Mouse (Mus musculus) stomach, embryonic 15.5 days (tissue): ENCODE results near the gene Myl3. TPM values are rescaled to one million over a fixed set of nuclear protein-coding genes. Genes with fewer than 3 reads are reported as not detected.

Experiments used
- ATAC-seq: fragments of 200-750 bp; cut with Nextera tagmentation; 2 replicates; pipeline ENCODE4 v1.8.0; 2017; ENCODE audit warnings: low read depth, moderate number of reproducible peaks, moderate TSS enrichment; ENCODE audit not compliant: insufficient read depth, low FRiP score
- H3K27ac ChIP-seq: fragments of 300-500 bp; sonication (generic); 2 replicates; pipeline ENCODE4 v1.5.1; 2015; ENCODE audit warnings: mild to moderate bottlenecking, inconsistent platforms
- H3K27me3 ChIP-seq: fragments of 300-500 bp; sonication (generic); replicated peaks from 2 replicates; pipeline ENCODE4 v1.6.1; 2015; ENCODE audit warnings: inconsistent platforms
- H3K36me3 ChIP-seq: fragments of 300-500 bp; sonication (generic); 2 replicates; pipeline ENCODE4 v1.6.1; 2015; ENCODE audit warnings: inconsistent platforms
- H3K4me1 ChIP-seq: fragments of 300-500 bp; sonication (generic); 2 replicates; pipeline ENCODE4 v1.6.1; 2015; ENCODE audit warnings: inconsistent platforms
- H3K4me2 ChIP-seq: fragments of 300-500 bp; sonication (generic); 2 replicates; pipeline ENCODE4 v1.6.1; 2015; ENCODE audit warnings: mild to moderate bottlenecking, inconsistent platforms
- H3K4me3 ChIP-seq: fragments of 300-500 bp; sonication (generic); replicated peaks from 2 replicates; pipeline ENCODE4 v1.5.1; 2015; ENCODE audit warnings: inconsistent platforms
- H3K9ac ChIP-seq: fragments of 300-500 bp; sonication (generic); 2 replicates; pipeline ENCODE4 v1.6.1; 2015; ENCODE audit warnings: inconsistent platforms
- H3K9me3 ChIP-seq: fragments of 300-500 bp; sonication (generic); 2 replicates; pipeline ENCODE4 v1.6.1; 2016; ENCODE audit warnings: inconsistent platforms
- WGBS: fragments of 180-500 bp; shearing (Covaris S2); methylation state at CpG from one replicate; pipeline ENCODE4 v1.1.7; 2015; 5-methylcytosine and 5-hydroxymethylcytosine counted together
- polyA plus RNA-seq: library from polyadenylated mRNA; unstranded; fragments of >200 nt; fragmentation: Nextera tagmentation; extraction: Ambion mirVana; gene quantifications from 2 replicates; pipeline ENCODE4 v1.2.1, GENCODE M21; 2015

Gene Myl3
- polyA plus RNA-seq, result 2.6 and 2.7 TPM in 2 replicates

DNA sequence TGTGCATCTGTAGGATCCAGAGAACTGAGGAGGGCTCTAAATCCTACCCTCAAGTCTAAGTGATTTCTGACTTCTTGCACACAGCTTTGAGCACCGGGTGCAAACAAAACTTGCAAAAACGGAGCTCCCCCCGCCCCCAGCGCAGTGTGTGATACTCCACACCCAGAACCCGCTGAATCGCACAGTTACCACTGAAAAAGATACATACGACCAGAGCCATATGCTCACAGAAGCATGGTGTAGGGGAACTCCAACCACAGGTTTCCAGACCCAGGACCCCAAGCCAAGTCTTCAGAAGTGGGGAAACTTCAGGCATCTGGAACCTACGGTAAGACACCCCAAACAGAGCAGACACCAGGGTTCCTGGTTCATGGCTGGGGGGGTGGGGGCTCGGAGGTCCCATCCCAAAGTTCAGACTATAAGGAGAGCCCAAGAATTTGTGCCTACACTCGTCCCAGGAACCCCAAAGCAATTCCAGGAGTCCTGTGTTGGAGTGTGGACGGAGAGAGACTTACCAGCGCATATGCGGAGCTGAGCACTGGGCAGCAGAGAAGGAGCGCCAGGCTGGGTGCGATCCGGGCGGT, at the start of gene Myl3:
TSS of gene Myl3 (plus strand) at position 151 of the 584 bp plus-strand sequence.
- Histone ChIP-seq H3K4me1 (0 out of 2 replicates have a peak, but pooled peaks cover 21% of the 10 kb centered on the region), H3K36me3 (no peaks in the 10 kb centered on the region; the same call in 1 of the 2 replicates), H3K4me3 (peak within 1 kb of the TSS; percentile 64), H3K9me3 (no peaks in the 10 kb centered on the region), H3K9ac (peak within 1 kb of the TSS; percentile 58), H3K27ac (peak within 1 kb of the TSS; percentile 73), H3K27me3 (peaks cover 45% of the 10 kb centered on the region), H3K4me2 (peak within 1 kb of the TSS; percentile 92)
- 3% methylated on average over 17 of the region's 17 CpGs for WGBS
- no peak for ATAC-seq

GRCm38 (mm10) chr9:110695165-110695755, 46.4 kb upstream of the Myl3 start:
- H3K36me3 ChIP-seq, result peaks cover 18% of the 10 kb centered on the region
- H3K27me3 ChIP-seq, result no peaks in the 10 kb centered on the region
- H3K4me3 ChIP-seq, result no peak overlapping the region
- no peak overlapping the region for H3K27ac ChIP-seq
- no peaks in the 10 kb centered on the region for H3K9me3 ChIP-seq
- H3K4me1 ChIP-seq, result no peaks in the 10 kb centered on the region
- H3K4me2 ChIP-seq, result no peak overlapping the region
- WGBS, result 81% methylated on average over 4 of the region's 4 CpGs
- ATAC-seq, result no peak
- no peak overlapping the region for H3K9ac ChIP-seq

DNA sequence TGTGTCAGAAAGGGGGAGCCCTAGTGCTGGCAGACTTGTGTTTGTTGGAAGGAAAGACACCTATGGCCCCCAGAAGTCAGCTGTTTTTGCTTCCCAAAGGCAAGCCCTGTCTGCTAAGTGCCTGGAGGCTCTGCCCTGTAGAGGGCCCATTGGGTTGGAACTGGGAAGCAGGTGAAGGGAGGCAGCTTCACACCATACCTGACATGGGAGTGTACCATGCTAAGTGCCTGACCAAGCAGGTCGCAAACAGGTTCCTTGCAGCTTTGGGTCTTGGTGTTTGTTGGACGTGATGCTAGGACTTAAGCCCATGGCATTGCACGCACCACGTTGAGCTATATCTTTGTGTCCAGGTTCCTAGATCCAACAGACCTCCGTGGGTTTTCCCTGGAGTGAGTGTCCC, 45.2 kb upstream of the Myl3 start:
- Histone ChIP-seq H3K9ac (no peak overlapping the region), H3K27me3 (no peaks in the 10 kb centered on the region), H3K4me2 (no peak overlapping the region), H3K9me3 (no peaks in the 10 kb centered on the region), H3K36me3 (peaks cover 24% of the 10 kb centered on the region), H3K4me1 (no peaks in the 10 kb centered on the region), H3K4me3 (no peak overlapping the region), H3K27ac (peak overlapping the region; percentile 48; the same call in 1 of the 2 replicates)
- WGBS, result 94% methylated on average over 5 of the region's 5 CpGs
- no peak for ATAC-seq

GRCm38 (mm10) chr9:110697465-110697864, 44.2 kb upstream of the Myl3 start:
- Histone ChIP-seq H3K4me3 (no peak overlapping the region), H3K4me2 (no peak overlapping the region), H3K27me3 (no peaks in the 10 kb centered on the region), H3K9ac (no peak overlapping the region), H3K4me1 (no peaks in the 10 kb centered on the region), H3K27ac (no peak overlapping the region), H3K36me3 (peaks cover 24% of the 10 kb centered on the region), H3K9me3 (no peaks in the 10 kb centered on the region)
- ATAC-seq, result no peak
- 70% methylated on average over 3 of the region's 3 CpGs for WGBS

DNA sequence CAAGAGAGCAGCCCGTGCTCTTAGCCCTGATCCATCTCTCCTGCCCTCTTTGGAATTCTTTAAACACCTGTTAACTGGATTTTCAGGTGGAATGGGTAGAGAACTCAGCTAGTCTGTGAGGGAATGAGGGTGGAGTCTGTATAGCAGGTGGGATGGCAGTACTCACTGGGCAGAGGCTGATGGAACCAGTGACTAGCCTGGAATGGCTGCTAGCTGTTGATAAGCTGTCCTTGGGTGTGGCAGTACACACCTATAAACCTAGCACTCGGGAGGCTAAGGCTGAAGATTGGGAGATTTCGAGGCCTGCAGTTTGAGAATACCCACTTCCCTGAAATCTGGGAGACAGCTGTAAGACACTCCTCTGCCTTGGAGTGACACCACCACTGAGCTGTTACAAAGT, 42.1 kb upstream of the Myl3 start:
- Histone ChIP-seq H3K9ac (no peak overlapping the region), H3K27ac (no peak overlapping the region; the same call in 1 of the 2 replicates), H3K4me3 (no peak overlapping the region), H3K27me3 (no peaks in the 10 kb centered on the region), H3K9me3 (no peaks in the 10 kb centered on the region), H3K4me1 (no peaks in the 10 kb centered on the region), H3K4me2 (no peak overlapping the region), H3K36me3 (peaks cover 13% of the 10 kb centered on the region)
- ATAC-seq, result peak; percentile 70; the same call in 1 of the 2 replicates
- 69% methylated on average over 3 of the region's 3 CpGs for WGBS

- no peak for ATAC-seq
- no peaks in the 10 kb centered on the region for H3K27me3 ChIP-seq
- H3K9ac ChIP-seq, result no peak overlapping the region
- H3K9me3 ChIP-seq, result no peaks in the 10 kb centered on the region
- no peaks in the 10 kb centered on the region for H3K4me1 ChIP-seq
- H3K4me3 ChIP-seq, result no peak overlapping the region
- no peak overlapping the region for H3K27ac ChIP-seq
- peaks cover 10% of the 10 kb centered on the region for H3K36me3 ChIP-seq
- 78% methylated on average over 12 of the region's 12 CpGs for WGBS
- no peak overlapping the region for H3K4me2 ChIP-seq
Measured at GRCm38 (mm10) chr9:110701114-110702032, 40.3 kb upstream of the Myl3 start.

- Histone ChIP-seq H3K4me2 (no peak overlapping the region), H3K9ac (no peak overlapping the region), H3K9me3 (no peaks in the 10 kb centered on the region), H3K4me3 (no peak overlapping the region), H3K4me1 (no peaks in the 10 kb centered on the region), H3K36me3 (peaks cover 10% of the 10 kb centered on the region), H3K27me3 (no peaks in the 10 kb centered on the region), H3K27ac (peak overlapping the region; percentile 37)
- no peak for ATAC-seq
- WGBS, result 63% methylated on average over 1 of the region's 1 CpGs
Measured at GRCm38 (mm10) chr9:110702848-110703247, 38.8 kb upstream of the Myl3 start.

DNA sequence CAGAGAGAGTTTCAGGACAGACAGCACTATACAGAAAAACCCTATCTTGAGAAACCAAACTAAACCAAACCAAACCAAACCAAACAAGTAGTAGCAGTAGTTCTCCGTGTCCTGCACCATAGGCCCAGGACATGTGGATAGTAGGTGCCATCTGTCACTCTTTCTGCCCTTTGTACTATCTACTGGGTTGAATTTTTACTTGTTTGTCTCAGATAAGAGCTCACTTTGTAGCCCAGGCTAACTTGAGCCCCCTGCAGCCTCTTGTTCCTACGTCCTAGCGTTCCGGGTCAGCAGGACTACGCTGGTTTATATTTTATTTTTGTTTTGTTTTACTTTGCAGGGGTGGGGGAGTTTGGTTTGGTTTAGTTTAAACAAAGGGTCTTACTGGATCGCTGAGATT, 37.7 kb upstream of the Myl3 start:
- 78% methylated on average over 6 of the region's 6 CpGs for WGBS
- no peak overlapping the region for H3K4me3 ChIP-seq
- no peaks in the 10 kb centered on the region for H3K9me3 ChIP-seq
- H3K27me3 ChIP-seq, result no peaks in the 10 kb centered on the region
- H3K9ac ChIP-seq, result no peak overlapping the region
- H3K36me3 ChIP-seq, result peaks cover 13% of the 10 kb centered on the region
- H3K4me1 ChIP-seq, result no peaks in the 10 kb centered on the region
- no peak for ATAC-seq
- no peak overlapping the region for H3K27ac ChIP-seq
- no peak overlapping the region for H3K4me2 ChIP-seq

DNA sequence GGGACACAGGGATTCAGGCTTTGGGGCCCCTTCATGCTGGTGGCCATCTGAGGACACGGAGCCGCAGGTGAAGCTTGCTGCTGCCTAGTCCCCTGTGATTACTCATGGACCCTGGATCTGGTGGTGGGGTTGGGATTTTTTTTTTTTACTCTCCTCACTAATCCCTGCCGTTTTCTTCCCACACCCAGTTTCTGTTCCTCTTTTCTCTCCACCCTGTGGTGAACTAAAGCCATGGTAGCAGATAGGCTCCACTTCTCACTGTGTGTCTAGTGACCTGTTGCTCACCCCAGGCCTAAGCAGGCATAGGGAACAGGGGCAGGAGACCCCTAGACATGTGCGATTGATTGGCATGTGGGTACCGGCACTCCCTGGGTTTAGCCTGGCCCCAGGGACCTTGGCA, 34.9 kb upstream of the Myl3 start:
- Histone ChIP-seq H3K36me3 (peaks cover 10% of the 10 kb centered on the region; the same call in 1 of the 2 replicates), H3K9me3 (no peaks in the 10 kb centered on the region), H3K4me1 (peaks cover 11% of the 10 kb centered on the region; the same call in 1 of the 2 replicates), H3K27ac (no peak overlapping the region), H3K27me3 (no peaks in the 10 kb centered on the region), H3K9ac (no peak overlapping the region), H3K4me2 (no peak overlapping the region), H3K4me3 (no peak overlapping the region)
- no peak for ATAC-seq
- WGBS, result 77% methylated on average over 5 of the region's 5 CpGs

DNA sequence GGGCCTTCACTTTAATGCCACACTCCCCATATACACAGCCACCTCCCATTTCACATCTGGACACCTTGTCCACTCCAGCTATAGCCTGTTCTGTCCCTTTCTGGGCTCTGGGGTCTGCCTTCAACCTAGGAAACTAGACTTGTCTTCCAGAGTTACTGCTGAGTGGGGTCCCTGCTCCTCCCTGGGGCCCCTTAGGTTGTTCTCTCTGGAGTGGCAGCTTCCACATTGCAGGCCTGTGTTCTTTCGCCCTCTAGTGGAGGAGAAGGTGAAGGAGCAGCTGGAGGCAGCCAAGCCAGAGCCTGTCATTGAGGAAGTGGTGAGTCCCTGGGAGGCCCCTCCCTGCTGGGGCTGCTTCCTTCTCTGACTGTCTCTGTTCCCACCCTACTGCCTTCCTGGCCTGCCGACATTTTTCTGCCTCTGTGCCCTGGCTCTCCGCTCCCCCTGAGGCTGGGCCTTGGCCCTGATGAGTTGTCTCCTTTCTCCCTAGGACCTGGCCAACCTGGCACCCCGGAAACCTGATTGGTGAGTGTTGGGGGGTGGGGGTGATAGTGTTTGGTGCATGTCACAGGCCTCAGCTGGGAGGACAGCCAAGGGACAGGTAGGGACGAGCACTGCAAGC, 31.9 kb upstream of the Myl3 start:
- peaks cover 11% of the 10 kb centered on the region; the same call in 1 of the 2 replicates for H3K4me1 ChIP-seq
- peak; percentile 76 for ATAC-seq
- H3K4me3 ChIP-seq, result peak overlapping the region; percentile 28; the same call in 1 of the 2 replicates
- H3K4me2 ChIP-seq, result peak overlapping the region; percentile 44
- H3K27ac ChIP-seq, result peak overlapping the region; percentile 23; the same call in 1 of the 2 replicates
- H3K36me3 ChIP-seq, result peaks cover 16% of the 10 kb centered on the region; the same call in 1 of the 2 replicates
- H3K27me3 ChIP-seq, result no peaks in the 10 kb centered on the region
- no peak overlapping the region for H3K9ac ChIP-seq
- H3K9me3 ChIP-seq, result no peaks in the 10 kb centered on the region
- WGBS, result 38% methylated on average over 5 of the region's 5 CpGs

DNA sequence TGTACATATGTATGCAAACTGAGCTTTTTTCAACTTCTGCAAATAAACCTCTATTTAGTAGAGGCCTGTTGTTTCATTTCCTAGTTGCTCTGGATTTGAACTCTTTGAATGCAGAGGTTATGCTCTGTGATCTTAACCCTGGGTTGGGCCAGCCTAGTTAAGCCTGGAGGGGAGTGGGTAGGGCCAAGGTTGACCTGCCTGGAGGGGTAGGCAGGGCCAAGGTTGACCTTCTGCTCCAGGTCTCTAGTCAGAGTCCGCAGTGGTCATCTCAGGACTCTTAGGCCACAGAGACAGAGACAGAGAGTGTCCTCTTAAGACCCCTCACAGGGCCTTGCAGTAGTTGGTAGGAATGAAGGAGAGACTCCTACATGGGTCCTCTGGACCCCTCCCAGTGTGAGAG, 30.1 kb upstream of the Myl3 start:
- WGBS, result 83% methylated on average over 1 of the region's 1 CpGs
- Histone ChIP-seq H3K27ac (no peak overlapping the region), H3K9me3 (no peaks in the 10 kb centered on the region), H3K27me3 (no peaks in the 10 kb centered on the region), H3K4me3 (no peak overlapping the region), H3K36me3 (peaks cover 15% of the 10 kb centered on the region; the same call in 1 of the 2 replicates), H3K4me2 (no peak overlapping the region), H3K4me1 (peaks cover 11% of the 10 kb centered on the region; the same call in 1 of the 2 replicates), H3K9ac (no peak overlapping the region)
- ATAC-seq, result no peak
